Mouse (Mus musculus): ENCODE results near the gene Bmp8a. TPM values are rescaled to one million over a fixed set of nuclear protein-coding genes. Genes with fewer than 3 reads are reported as not detected.
A peak's percentile ranks its signal among the peaks of the same experiment; 100 is the strongest.
"Not testable (repeated sequence)": the region's sequence is repeated elsewhere in the genome, so short reads cannot be mapped to it uniquely, and the experiment has no call there.

Gene Bmp8a
- total RNA-seq, 2 experiments from 2014 or later, result not detected

GRCm38 (mm10) chr4:123293661-123294443 is 49.2 kb downstream of the Bmp8a start:
- ATAC-seq (replicated peaks; ENCODE audit: low FRiP score, poor library complexity, severe bottlenecking), result no peak

DNA sequence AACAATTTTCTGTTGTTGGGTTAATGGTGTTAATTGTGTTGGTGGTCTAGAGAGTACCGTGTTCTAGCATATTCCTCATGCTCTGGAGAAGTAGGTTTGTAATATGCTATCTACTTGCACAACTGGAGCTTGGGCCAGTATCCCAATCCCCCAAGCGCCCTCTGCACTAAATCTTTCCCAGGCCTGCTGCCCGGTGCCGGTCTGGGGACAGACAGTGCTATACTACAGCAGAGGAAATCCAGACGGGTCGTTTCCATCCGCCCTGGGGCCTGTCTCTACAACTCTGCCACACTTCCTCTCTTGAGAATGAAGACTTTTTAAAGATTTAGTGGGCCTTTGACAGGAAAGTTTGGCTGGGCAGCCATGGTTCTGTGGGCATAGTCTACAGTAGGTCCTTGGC is 50.1 kb downstream of the Bmp8a start:
- ATAC-seq (replicated peaks; ENCODE audit: low FRiP score, poor library complexity, severe bottlenecking), result no peak

DNA sequence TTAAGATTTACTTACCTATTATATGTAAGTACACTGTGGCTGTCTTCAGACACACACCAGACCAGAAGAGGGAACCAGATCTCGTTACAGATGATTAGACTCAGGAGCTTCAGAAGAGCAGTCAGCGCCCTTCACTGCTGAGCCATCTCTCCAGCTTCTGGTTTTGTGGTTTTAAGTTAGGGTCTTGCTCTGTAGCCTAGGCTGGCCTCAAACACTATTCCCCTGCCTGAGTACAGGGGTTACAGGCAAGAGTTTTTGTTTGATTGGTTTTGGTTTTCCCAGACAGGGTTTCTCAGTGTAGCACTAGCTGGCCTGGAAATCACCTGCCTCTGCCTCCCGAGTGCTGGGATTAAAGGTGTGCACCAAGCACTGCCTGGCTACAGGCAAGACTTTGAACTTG is 50.7 kb downstream of the Bmp8a start:
- ATAC-seq (replicated peaks; ENCODE audit: low FRiP score, poor library complexity, severe bottlenecking), result no peak

DNA sequence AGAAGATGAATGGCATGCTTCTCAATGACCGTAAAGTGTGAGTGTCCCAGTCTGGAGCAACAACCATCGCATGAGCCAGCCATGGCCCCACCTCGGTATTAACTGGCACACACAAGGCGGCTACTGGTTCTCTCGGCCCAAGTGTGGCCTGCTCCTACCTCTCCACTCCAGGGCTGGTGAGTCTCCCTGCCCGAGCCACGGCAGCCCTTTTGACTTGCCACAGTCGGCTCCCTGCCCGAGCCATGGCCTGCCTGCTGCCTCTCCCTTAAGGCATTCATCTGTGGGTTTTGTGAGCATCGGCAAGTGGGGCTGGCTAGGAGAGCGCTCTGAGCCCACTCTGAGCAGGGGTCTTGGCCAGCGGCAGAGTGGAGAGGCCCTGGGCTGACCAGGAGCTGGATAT is 54.0 kb downstream of the Bmp8a start:
- ATAC-seq (replicated peaks; ENCODE audit: low FRiP score, poor library complexity, severe bottlenecking), result no peak

DNA sequence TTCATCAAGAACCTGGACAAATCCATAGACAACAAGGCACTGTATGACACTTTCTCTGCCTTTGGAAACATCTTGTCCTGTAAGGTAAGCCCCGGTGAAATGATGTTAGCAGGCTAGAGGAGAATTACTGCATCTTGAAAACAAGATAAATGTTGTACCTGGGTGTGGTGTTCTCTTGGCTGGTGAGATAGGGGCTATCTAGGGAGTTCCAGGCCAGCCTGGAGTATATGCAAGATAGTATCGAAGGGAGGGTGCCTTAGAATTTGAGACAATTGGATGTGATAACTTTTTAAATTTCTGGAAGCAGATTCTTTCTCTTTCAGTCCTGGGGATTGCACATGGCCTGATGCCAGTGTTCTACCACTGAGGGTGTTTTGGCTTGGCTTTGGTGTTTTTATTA is 56.3 kb downstream of the Bmp8a start:
- ATAC-seq (replicated peaks; ENCODE audit: low FRiP score, poor library complexity, severe bottlenecking), result peak; percentile 67

DNA sequence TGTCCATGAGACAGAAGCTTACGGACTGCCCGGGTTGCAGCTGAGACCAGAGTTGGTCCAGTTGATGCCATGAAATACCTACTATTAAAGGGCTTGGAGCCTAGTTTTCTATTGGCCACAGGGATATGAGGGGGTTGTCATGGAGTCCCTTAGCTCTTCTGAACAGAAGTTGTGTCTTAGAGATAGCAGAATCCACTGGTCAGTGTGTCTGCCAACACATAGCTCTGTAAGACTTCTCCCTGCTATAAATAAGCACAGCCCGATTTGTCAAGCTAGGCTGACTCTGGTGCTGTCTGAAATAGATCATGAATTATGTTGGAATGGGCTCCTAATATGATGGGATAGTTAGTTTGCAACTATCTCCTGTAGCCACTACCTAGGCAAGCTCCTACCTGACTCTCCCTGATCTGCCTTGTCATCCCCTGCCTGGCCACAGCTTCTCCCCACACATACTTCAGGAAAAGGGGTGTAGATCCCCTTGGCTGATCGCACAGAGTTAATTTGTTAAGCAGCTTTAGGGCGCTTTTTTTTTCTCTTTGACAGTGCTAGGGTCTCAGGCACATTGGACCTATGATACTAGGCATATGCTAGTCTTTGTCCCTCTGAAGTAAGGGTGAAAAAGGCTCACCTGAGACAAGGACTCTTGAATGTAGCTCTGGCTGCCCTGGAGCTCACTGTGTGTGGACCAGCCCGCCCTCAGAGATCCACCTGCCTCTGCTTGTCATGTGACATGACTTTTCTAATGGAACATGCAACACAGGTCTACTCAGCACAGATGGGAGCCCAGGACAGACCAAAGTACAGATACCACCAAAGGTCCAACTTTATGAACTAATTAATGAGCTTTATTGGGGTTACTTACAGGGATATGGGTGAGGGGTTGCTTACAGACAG is 58.1 kb downstream of the Bmp8a start:
- ATAC-seq (replicated peaks; ENCODE audit: low FRiP score, poor library complexity, severe bottlenecking), result peak; percentile 46

DNA sequence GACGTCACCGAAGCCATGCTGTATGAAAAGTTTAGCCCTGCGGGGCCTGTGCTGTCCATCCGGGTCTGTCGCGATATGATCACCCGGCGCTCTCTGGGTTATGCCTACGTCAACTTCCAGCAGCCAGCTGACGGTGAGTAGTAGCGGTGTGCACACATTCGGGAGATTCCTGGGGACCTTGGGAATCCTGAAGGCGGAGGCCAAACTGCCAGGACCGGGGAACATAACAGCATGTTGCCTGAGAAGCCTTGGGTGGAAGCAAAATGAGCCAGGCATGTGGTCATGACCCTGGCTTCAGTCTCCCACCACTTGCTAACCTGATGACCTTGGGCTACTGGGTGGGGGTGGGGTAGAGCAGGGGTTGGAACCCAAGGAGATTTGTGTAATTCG is 59.4 kb downstream of the Bmp8a start:
- not testable (repeated sequence) for ATAC-seq (replicated peaks; ENCODE audit: low FRiP score, poor library complexity, severe bottlenecking)

GRCm38 (mm10) chr4:123282915-123283674 is 60.0 kb downstream of the Bmp8a start:
- not testable (repeated sequence) for ATAC-seq (replicated peaks; ENCODE audit: low FRiP score, poor library complexity, severe bottlenecking)

GRCm38 (mm10) chr4:123282500-123282899 is 60.6 kb downstream of the Bmp8a start:
- ATAC-seq (replicated peaks; ENCODE audit: low FRiP score, poor library complexity, severe bottlenecking), result peak; percentile 79

GRCm38 (mm10) chr4:123280117-123280516 is 62.9 kb downstream of the Bmp8a start:
- peak; percentile 43 for ATAC-seq (replicated peaks; ENCODE audit: low FRiP score, poor library complexity, severe bottlenecking)

DNA sequence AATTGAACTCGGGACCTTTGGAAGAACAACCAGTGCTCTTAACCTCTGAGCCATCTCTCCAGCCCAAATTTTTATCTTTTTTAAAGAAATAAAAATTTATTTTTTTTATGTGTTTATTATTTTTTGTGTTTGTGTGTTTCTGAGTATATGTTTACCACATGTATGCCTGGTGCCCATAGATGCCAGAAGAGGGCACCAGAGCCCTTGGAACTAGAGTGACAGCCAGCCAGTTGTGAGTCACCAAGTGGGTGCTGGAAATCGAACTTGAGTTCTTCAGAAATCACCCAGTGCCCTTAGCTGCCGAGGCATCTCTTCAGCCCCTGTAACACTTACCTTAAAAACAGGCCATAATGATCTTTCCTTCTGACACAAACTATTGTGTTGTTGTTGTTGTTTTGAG is 72.0 kb downstream of the Bmp8a start:
- no peak for ATAC-seq (replicated peaks; ENCODE audit: low FRiP score, poor library complexity, severe bottlenecking)

Other genes with a start within 250 kb of the Bmp8a start
- gene Bmp8b, start 238.1 kb downstream of the Bmp8a start, total RNA-seq (2015; ENCODE audit: low replicate concordance), result 2.2 and 6.7 TPM in 2 replicates
- 0.77 TPM in 1 of 2 replicates, not detected in the other for gene Bmp8b, start 238.1 kb downstream of the Bmp8a start, total RNA-seq (2017; ENCODE audit: low replicate concordance)
- gene Oxct2b, start 227.0 kb downstream of the Bmp8a start, total RNA-seq (2015; ENCODE audit: low replicate concordance), result not detected in 2 replicates
- 1.5 TPM in 1 of 2 replicates, not detected in the other for gene Oxct2b, start 227.0 kb downstream of the Bmp8a start, total RNA-seq (2017; ENCODE audit: low replicate concordance)
- gene Ppie, start 203.3 kb downstream of the Bmp8a start, total RNA-seq (2015; ENCODE audit: low replicate concordance), result 3.8 and 6.5 TPM in 2 replicates
- gene Ppie, start 203.3 kb downstream of the Bmp8a start, total RNA-seq (2017; ENCODE audit: low replicate concordance), result 1.7 and 7.4 TPM in 2 replicates
- not detected in 2 replicates for gene Hpcal4, start 160.0 kb downstream of the Bmp8a start, total RNA-seq (2015; ENCODE audit: low replicate concordance)
- gene Hpcal4, start 160.0 kb downstream of the Bmp8a start, total RNA-seq (2017; ENCODE audit: low replicate concordance), result not detected in 2 replicates
- gene Nt5c1a, start 141.7 kb downstream of the Bmp8a start, total RNA-seq (2015; ENCODE audit: low replicate concordance), result not detected in 2 replicates
- gene Nt5c1a, start 141.7 kb downstream of the Bmp8a start, total RNA-seq (2017; ENCODE audit: low replicate concordance), result not detected in 2 replicates
- 0.72 TPM in 1 of 2 replicates, not detected in the other for gene Heyl, start 109.7 kb downstream of the Bmp8a start, total RNA-seq (2015; ENCODE audit: low replicate concordance)
- 0.13 TPM in 1 of 2 replicates, not detected in the other for gene Heyl, start 109.7 kb downstream of the Bmp8a start, total RNA-seq (2017; ENCODE audit: low replicate concordance)
- gene Pabpc4, start 80.9 kb downstream of the Bmp8a start, total RNA-seq (2015; ENCODE audit: low replicate concordance), result 390 and 415 TPM in 2 replicates
- gene Pabpc4, start 80.9 kb downstream of the Bmp8a start, total RNA-seq (2017; ENCODE audit: low replicate concordance), result 408 and 429 TPM in 2 replicates
- gene Oxct2a, start 19.6 kb downstream of the Bmp8a start, total RNA-seq (2015; ENCODE audit: low replicate concordance), result not detected in 2 replicates
- not detected in 2 replicates for gene Oxct2a, start 19.6 kb downstream of the Bmp8a start, total RNA-seq (2017; ENCODE audit: low replicate concordance)

Measured in erythroid progenitor cell, adult 5-6 weeks (primary cell).